Mouse (Mus musculus): ENCODE measurements around the gene Crocc2. TPM values are rescaled to one million over a fixed set of nuclear protein-coding genes. Genes with fewer than 3 reads are reported as not detected.

Gene Crocc2
- polyA plus RNA-seq, 1 experiment = not detected

DNA sequence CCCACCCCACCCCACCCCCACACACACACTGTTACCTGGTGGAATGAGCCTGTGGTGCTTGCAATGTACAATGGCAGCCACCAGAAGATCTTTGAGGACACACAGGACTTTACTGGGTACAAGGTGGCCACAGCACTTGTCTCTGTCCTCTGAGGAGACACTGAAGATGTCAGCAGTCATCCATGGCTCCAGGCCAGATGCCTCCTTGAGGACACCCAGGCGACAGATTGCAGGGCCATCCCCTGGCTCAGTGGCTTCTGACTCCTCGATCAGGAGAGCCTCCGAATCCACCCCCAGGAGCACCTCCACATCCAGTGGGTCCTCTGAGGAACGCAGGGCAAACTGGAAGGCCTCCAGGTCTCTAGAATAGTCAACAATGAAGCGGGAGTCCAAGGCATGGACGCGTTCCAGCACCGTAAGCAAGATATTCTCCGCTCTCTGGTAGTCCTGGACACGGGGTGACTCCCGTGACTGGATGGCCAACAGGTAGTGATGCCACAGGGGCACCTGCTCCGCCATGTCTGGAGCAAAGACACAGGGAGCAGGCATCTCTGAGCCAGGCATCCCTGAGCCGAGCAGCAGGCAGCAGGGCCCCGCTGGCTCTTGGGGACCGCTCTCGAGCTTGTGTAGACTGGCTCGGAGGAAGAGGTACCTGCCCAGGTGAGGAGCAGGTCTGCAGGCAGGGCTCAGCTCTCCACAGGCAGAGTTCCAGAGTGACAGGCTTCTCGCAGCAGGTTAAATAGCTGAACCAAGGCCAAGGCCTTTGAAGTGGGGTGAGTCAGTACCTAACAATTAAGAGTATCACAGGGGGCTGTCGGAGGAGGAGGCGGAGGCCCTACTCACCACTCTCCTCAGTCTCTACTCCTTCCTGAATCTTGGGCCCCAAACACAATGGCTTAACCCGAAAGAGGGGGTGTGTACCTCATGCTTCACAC, 8.7 kb upstream of the Crocc2 start:
- no peak overlapping the region for H3K4me3 ChIP-seq (ENCODE audit: insufficient read depth, low read depth, low read length)
- no peak overlapping the region for H3K27ac ChIP-seq (ENCODE audit: insufficient read depth, low read depth, low read length)
- H3K4me1 ChIP-seq (ENCODE audit: control insufficient read depth, insufficient read depth, low read length) = no peaks in the 10 kb centered on the region
- no peak for TF ChIP-seq CTCF (IDR thresholded peaks at IDR 0.05; ENCODE audit: insufficient read depth, low read depth, low read length)
- no peak for TF ChIP-seq POLR2A (IDR thresholded peaks at IDR 0.05; ENCODE audit: insufficient read depth, low read depth, low read length)
- WGBS = 66% methylated on average over 21 of the region's 21 CpGs

- Histone ChIP-seq H3K4me1 (ENCODE audit: control insufficient read depth, insufficient read depth, low read length) (no peaks in the 10 kb centered on the region), H3K27ac (ENCODE audit: insufficient read depth, low read depth, low read length) (no peak within 1 kb of the TSS), H3K4me3 (ENCODE audit: insufficient read depth, low read depth, low read length) (no peak within 1 kb of the TSS)
- TF ChIP-seq POLR2A (IDR thresholded peaks at IDR 0.05; ENCODE audit: insufficient read depth, low read depth, low read length) (no peak), CTCF (IDR thresholded peaks at IDR 0.05; ENCODE audit: insufficient read depth, low read depth, low read length) (no peak)
- WGBS = 85% methylated on average over 8 of the region's 8 CpGs
Observed at GRCm38 (mm10) chr1:93160501-93161133, 7.9 kb upstream of the Crocc2 start, which contains the start of gene 2310007B03Rik. Gene 2310007B03Rik, minus strand, starts transcription at chr1:93160948.

- no peak for TF ChIP-seq CTCF (IDR thresholded peaks at IDR 0.05; ENCODE audit: insufficient read depth, low read depth, low read length)
- TF ChIP-seq POLR2A (IDR thresholded peaks at IDR 0.05; ENCODE audit: insufficient read depth, low read depth, low read length) = no peak
- Histone ChIP-seq H3K27ac (ENCODE audit: insufficient read depth, low read depth, low read length) (no peak overlapping the region), H3K4me3 (ENCODE audit: insufficient read depth, low read depth, low read length) (no peak overlapping the region), H3K4me1 (ENCODE audit: control insufficient read depth, insufficient read depth, low read length) (no peaks in the 10 kb centered on the region)
- WGBS = 82% methylated on average over 8 of the region's 8 CpGs
Observed at GRCm38 (mm10) chr1:93161350-93161749, 7.2 kb upstream of the Crocc2 start.

DNA sequence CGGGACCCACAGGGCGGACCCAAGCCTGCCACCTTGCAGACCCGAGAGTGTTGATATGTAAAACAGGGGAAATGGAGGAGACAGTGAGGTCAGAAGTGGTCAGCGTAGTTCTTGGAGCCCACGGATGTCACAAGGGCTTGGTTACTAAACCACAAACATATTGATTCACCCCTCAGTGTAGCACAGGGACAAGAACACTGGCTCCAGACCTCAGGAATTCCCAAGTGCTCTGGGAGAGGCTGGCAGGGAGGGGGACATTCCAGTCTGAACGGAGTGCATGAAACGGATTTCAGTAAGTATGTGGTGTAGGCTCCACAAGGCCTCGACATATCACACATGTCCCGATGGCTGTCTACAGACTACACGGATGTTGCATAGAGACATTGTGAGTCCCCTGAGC, 6.6 kb upstream of the Crocc2 start:
- H3K27ac ChIP-seq (ENCODE audit: insufficient read depth, low read depth, low read length) = no peak overlapping the region
- 82% methylated on average over 10 of the region's 10 CpGs for WGBS
- no peaks in the 10 kb centered on the region for H3K4me1 ChIP-seq (ENCODE audit: control insufficient read depth, insufficient read depth, low read length)
- TF ChIP-seq POLR2A (IDR thresholded peaks at IDR 0.05; ENCODE audit: insufficient read depth, low read depth, low read length) (no peak), CTCF (IDR thresholded peaks at IDR 0.05; ENCODE audit: insufficient read depth, low read depth, low read length) (no peak)
- H3K4me3 ChIP-seq (ENCODE audit: insufficient read depth, low read depth, low read length) = no peak overlapping the region

DNA sequence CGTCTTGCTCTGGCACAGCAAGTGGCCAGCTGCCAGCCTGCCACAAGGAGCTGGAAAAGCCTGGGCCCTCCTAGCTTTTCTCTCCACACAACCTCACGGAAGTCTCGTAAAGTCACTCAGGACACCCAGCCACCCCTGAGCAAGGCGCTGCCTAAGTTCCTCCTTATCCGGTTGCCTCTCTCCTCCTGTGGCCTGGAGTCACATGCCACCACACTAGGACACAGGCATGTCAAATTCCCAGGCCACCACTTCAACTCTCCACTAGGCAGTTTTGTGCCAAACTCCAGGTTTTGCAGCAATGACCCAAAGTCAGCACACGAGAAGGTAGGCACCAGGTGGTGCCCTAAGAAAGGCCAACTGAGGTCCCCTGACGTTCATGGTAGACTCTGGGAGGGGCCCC, 5.9 kb upstream of the Crocc2 start:
- 84% methylated on average over 7 of the region's 7 CpGs for WGBS
- no peak overlapping the region for H3K4me3 ChIP-seq (ENCODE audit: insufficient read depth, low read depth, low read length)
- H3K4me1 ChIP-seq (ENCODE audit: control insufficient read depth, insufficient read depth, low read length) = no peaks in the 10 kb centered on the region
- no peak overlapping the region for H3K27ac ChIP-seq (ENCODE audit: insufficient read depth, low read depth, low read length)
- TF ChIP-seq POLR2A (IDR thresholded peaks at IDR 0.05; ENCODE audit: insufficient read depth, low read depth, low read length) (no peak), CTCF (IDR thresholded peaks at IDR 0.05; ENCODE audit: insufficient read depth, low read depth, low read length) (no peak)

DNA sequence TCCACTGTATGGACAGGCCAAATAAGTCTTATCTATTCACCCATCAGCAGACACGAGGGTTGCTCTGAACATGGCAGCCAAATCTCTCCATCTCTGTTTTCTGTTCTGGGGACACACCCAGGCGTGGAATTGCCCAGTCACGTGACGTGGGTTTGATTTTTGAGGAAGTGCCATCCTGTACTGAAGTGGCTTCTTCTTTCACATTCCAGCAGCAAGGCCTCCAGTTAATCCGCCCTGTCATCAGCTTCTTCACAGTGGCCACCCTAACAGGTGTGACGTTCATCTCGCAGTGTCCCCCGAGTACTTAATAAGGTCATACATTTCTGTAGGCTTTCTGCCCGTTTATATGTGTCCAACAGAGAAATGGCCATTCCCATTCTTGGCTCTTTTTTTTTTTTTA, 3.1 kb upstream of the Crocc2 start:
- Histone ChIP-seq H3K4me3 (ENCODE audit: insufficient read depth, low read depth, low read length) (no peak overlapping the region), H3K4me1 (ENCODE audit: control insufficient read depth, insufficient read depth, low read length) (0 out of 2 replicates have a peak, but pooled peaks cover 4% of the 10 kb centered on the region), H3K27ac (ENCODE audit: insufficient read depth, low read depth, low read length) (no peak overlapping the region)
- 85% methylated on average over 9 of the region's 9 CpGs for WGBS
- TF ChIP-seq POLR2A (IDR thresholded peaks at IDR 0.05; ENCODE audit: insufficient read depth, low read depth, low read length) (no peak), CTCF (IDR thresholded peaks at IDR 0.05; ENCODE audit: insufficient read depth, low read depth, low read length) (no peak)

GRCm38 (mm10) chr1:93166346-93167079, 2.0 kb upstream of the Crocc2 start:
- TF ChIP-seq CTCF (IDR thresholded peaks at IDR 0.05; ENCODE audit: insufficient read depth, low read depth, low read length) = no peak
- no peak for TF ChIP-seq POLR2A (IDR thresholded peaks at IDR 0.05; ENCODE audit: insufficient read depth, low read depth, low read length)
- 0 out of 2 replicates have a peak, but pooled peaks cover 4% of the 10 kb centered on the region for H3K4me1 ChIP-seq (ENCODE audit: control insufficient read depth, insufficient read depth, low read length)
- WGBS = 92% methylated on average over 11 of the region's 11 CpGs
- H3K27ac ChIP-seq (ENCODE audit: insufficient read depth, low read depth, low read length) = no peak overlapping the region
- no peak overlapping the region for H3K4me3 ChIP-seq (ENCODE audit: insufficient read depth, low read depth, low read length)

DNA sequence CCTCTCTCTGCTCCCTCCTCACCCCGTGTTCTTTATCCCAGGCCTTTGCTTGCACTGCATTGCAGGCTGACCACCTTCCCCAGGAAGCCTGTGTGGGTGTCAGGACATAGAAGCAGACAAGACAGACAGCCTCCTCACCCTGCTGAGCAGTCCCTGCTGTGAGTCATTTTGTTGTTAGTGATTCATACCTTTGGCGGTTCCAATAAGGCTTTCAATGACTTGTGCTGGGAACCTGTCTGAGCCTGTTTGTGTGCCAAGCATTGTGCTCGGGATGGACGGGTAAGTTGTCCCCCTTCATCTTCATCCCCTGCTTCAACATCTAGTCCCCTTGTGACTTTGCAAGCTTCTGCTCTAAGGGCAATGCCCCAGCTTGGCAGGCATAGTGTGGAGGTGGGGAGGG, 5.1 kb downstream of the Crocc2 start:
- Histone ChIP-seq H3K4me3 (ENCODE audit: insufficient read depth, low read depth, low read length) (no peak overlapping the region), H3K27ac (ENCODE audit: insufficient read depth, low read depth, low read length) (no peak overlapping the region), H3K4me1 (ENCODE audit: control insufficient read depth, insufficient read depth, low read length) (peaks cover 15% of the 10 kb centered on the region)
- TF ChIP-seq CTCF (IDR thresholded peaks at IDR 0.05; ENCODE audit: insufficient read depth, low read depth, low read length) (no peak), POLR2A (IDR thresholded peaks at IDR 0.05; ENCODE audit: insufficient read depth, low read depth, low read length) (no peak)
- 44% methylated on average over 4 of the region's 4 CpGs for WGBS
